Mouse (Mus musculus) brain, embryonic 14.5 days (tissue): ENCODE measurements around the gene Wdr46.

Experiments used
- CTCF ChIP-seq: fragments of 200-500 bp; IDR thresholded peaks from 2 replicates; pipeline ENCODE4 v1.5.1; 2012; ENCODE audit warnings: inconsistent platforms, mild to moderate bottlenecking, moderate library complexity, borderline replicate concordance; ENCODE audit not compliant: insufficient read depth, insufficient read length; ENCODE audit errors: extremely low read depth
- POLR2A ChIP-seq: fragments of 200-500 bp; IDR thresholded peaks from 2 replicates; pipeline ENCODE4 v1.6.1; 2012; ENCODE audit warnings: mild to moderate bottlenecking, inconsistent platforms, borderline replicate concordance; ENCODE audit not compliant: poor library complexity, insufficient read depth, insufficient read length, severe bottlenecking; ENCODE audit errors: extremely low read depth

GRCm38 (mm10) chr17:33941381-33941780 is 921 bp downstream of the Wdr46 start:
- TF ChIP-seq CTCF (no peak), POLR2A (no peak)
